Comparison of ENCODE assay signal across 8 mouse cellular contexts in genomic region chr15:102671721-102672214, GRCm38 (mm10). TPM values are rescaled to one million over a fixed set of nuclear protein-coding genes. Genes with fewer than 3 reads are reported as not detected.
A peak's percentile ranks its signal among the peaks of the same experiment; 100 is the strongest.
DNase-seq lines count a peak whose midpoint lies in the region; ATAC-seq lines count a peak whose summit lies in the region.

No protein-coding gene starts in this region.

- peak overlapping the region; percentile 76 for H3K4me2 ChIP-seq in intestine, embryonic 14.5 days (ENCODE audit: low read length)

- H3K9me3 ChIP-seq in intestine, embryonic 14.5 days (ENCODE audit: control insufficient read depth, low read length), result no peaks in the 10 kb centered on the region

- H3K27me3 ChIP-seq in intestine, embryonic 14.5 days (replicated peaks; ENCODE audit: control insufficient read depth, insufficient read depth, low read length), result no peaks in the 10 kb centered on the region

- peaks cover 28% of the 10 kb centered on the region for H3K36me3 ChIP-seq in intestine, embryonic 14.5 days (ENCODE audit: control insufficient read depth, insufficient read depth, low read length)

- H3K9ac ChIP-seq in intestine, embryonic 14.5 days (ENCODE audit: low read length), result peak overlapping the region; percentile 85

- 1% methylated on average over 34 of the region's 34 CpGs for WGBS in intestine, embryonic 14.5 days

- ATAC-seq in common myeloid progenitor, adult 5-6 weeks (replicated peaks; ENCODE audit: low read depth, poor library complexity, severe bottlenecking), result peak; percentile 22
- peak; percentile 69 for ATAC-seq in intestine, embryonic 14.5 days (replicated peaks; ENCODE audit: low FRiP score, low TSS enrichment, low read depth)
- peak; percentile 30 for ATAC-seq in megakaryocyte-erythroid progenitor cell, adult 5-6 weeks (replicated peaks; ENCODE audit: low FRiP score, low TSS enrichment, poor library complexity, severe bottlenecking)

- intact Hi-C loops in gastrocnemius, postnatal 14 days (cut with DNase I; ENCODE audit: low total_unique reads), result no loop called here
- intact Hi-C loops in left cerebral cortex, postnatal 36 days (cut with DNase I), result loop anchor here (2.0 to 5.0 kb wide), 2 partner anchors 47 to 114 kb away; partner anchors contain the start of genes Atf7 and Gm28047

- peak; percentile 90 for DNase-seq in ZHBTc4 (ENCODE audit: low read depth, low spot score)
- DNase-seq in gastrocnemius, postnatal 14 days, result peak; percentile 92
- peak; percentile 91 for DNase-seq in intestine, embryonic 14.5 days (ENCODE audit: low spot score)
- DNase-seq in left cerebral cortex, postnatal 36 days (ENCODE audit: low spot score in 2 of 2), result peak; percentile 73
- DNase-seq in right cerebral cortex, postnatal 36 days (ENCODE audit: low spot score in 2 of 2), result peak; percentile 46 to 50
- DNase-seq in urinary bladder, postnatal 36 days (ENCODE audit: low spot score in 2 of 2), result peak; percentile 74 to 85

- peaks cover 28% of the 10 kb centered on the region for H3K4me1 ChIP-seq in intestine, embryonic 14.5 days (replicated peaks; ENCODE audit: control insufficient read depth, insufficient read depth, low read length)

- H3K4me3 ChIP-seq in intestine, embryonic 14.5 days (ENCODE audit: low read depth, low read length), result peak overlapping the region; percentile 42

- H3K27ac ChIP-seq in intestine, embryonic 14.5 days (ENCODE audit: low read depth), result peak overlapping the region; percentile 100

RNA-seq across cellular contexts. Expression of gene Atp5g2, which starts 0.4 kb away (rescaled TPM):
- total RNA-seq in common myeloid progenitor, adult 5-6 weeks (2017), result 24.4 and 33.1 TPM in 2 replicates
- 10 to 100 TPM; 27.7 to 28.8 TPM for total RNA-seq in gastrocnemius, postnatal 14 days (2021)
- 81.3 and 87.4 TPM in 2 replicates for polyA plus RNA-seq in intestine, embryonic 14.5 days (2014; fragmentation: Nextera tagmentation; extraction: Ambion mirVana)
- total RNA-seq in left cerebral cortex, postnatal 36 days (2021), result 10 to 100 TPM in 1 of 2 experiments, 1 to 10 TPM in 1; 8.8 to 11.0 TPM
- 135 and 168 TPM in 2 replicates for total RNA-seq in megakaryocyte-erythroid progenitor cell, adult 5-6 weeks (2014; fragmentation: Nextera tagmentation)
- total RNA-seq in megakaryocyte-erythroid progenitor cell, adult 5-6 weeks (2017), result 71.6 and 94.3 TPM in 2 replicates

RNA-seq across cellular contexts. Expression of gene Atf7, which starts 46.5 kb away (rescaled TPM):
- 35.6 and 70.9 TPM in 2 replicates for total RNA-seq in common myeloid progenitor, adult 5-6 weeks (2017)
- 10 to 100 TPM; 49.9 to 51.2 TPM for total RNA-seq in gastrocnemius, postnatal 14 days (2021)
- polyA plus RNA-seq in intestine, embryonic 14.5 days (2014; fragmentation: Nextera tagmentation; extraction: Ambion mirVana), result 34.3 and 36.5 TPM in 2 replicates
- total RNA-seq in left cerebral cortex, postnatal 36 days (2021), result 10 to 100 TPM; 27.1 to 43.0 TPM
- 115 and 116 TPM in 2 replicates for total RNA-seq in megakaryocyte-erythroid progenitor cell, adult 5-6 weeks (2014; fragmentation: Nextera tagmentation)
- 24.7 and 27.0 TPM in 2 replicates for total RNA-seq in megakaryocyte-erythroid progenitor cell, adult 5-6 weeks (2017)

RNA-seq across cellular contexts. Expression of gene Gm28047, which starts 46.9 kb away (rescaled TPM):
- total RNA-seq in common myeloid progenitor, adult 5-6 weeks (2017), result not detected in 2 replicates
- 1 to 10 TPM in 1 of 2 experiments, not detected in 1; 1.9 TPM for total RNA-seq in gastrocnemius, postnatal 14 days (2021)
- polyA plus RNA-seq in intestine, embryonic 14.5 days (2014; fragmentation: Nextera tagmentation; extraction: Ambion mirVana), result 0.43 TPM in 1 of 2 replicates, not detected in the other
- not detected for total RNA-seq in left cerebral cortex, postnatal 36 days (2021)
- 2.6 TPM in 1 of 2 replicates, not detected in the other for total RNA-seq in megakaryocyte-erythroid progenitor cell, adult 5-6 weeks (2014; fragmentation: Nextera tagmentation)
- total RNA-seq in megakaryocyte-erythroid progenitor cell, adult 5-6 weeks (2017), result not detected in 2 replicates

RNA-seq across cellular contexts. Expression of gene Calcoco1, which starts 50.2 kb away (rescaled TPM):
- total RNA-seq in common myeloid progenitor, adult 5-6 weeks (2017), result 21.2 and 23.2 TPM in 2 replicates
- total RNA-seq in gastrocnemius, postnatal 14 days (2021), result 10 to 100 TPM; 44.1 to 56.5 TPM
- polyA plus RNA-seq in intestine, embryonic 14.5 days (2014; fragmentation: Nextera tagmentation; extraction: Ambion mirVana), result 30.6 and 35.8 TPM in 2 replicates
- total RNA-seq in left cerebral cortex, postnatal 36 days (2021), result 10 to 100 TPM; 70.8 to 82.0 TPM
- total RNA-seq in megakaryocyte-erythroid progenitor cell, adult 5-6 weeks (2014; fragmentation: Nextera tagmentation), result 11.3 and 14.1 TPM in 2 replicates
- 12.6 and 20.3 TPM in 2 replicates for total RNA-seq in megakaryocyte-erythroid progenitor cell, adult 5-6 weeks (2017)

Comparison
In these comparisons a context has a peak if more than half of its experiments do, and no peak if none do; other contexts are left out.
1. Peak in every context shown above with its lines: DNase-seq, ATAC-seq, H3K4me3 ChIP-seq and H3K27ac ChIP-seq.